Mouse (Mus musculus) heart, embryonic 16.5 days (tissue): ENCODE results near the gene Lck. TPM values are rescaled to one million over a fixed set of nuclear protein-coding genes. Genes with fewer than 3 reads are reported as not detected.

Experiments used
- ATAC-seq: fragments of 200-750 bp; cut with Nextera tagmentation; replicated peaks from 2 replicates; pipeline ENCODE4 v1.8.0; 2017; ENCODE audit warnings: moderate number of reproducible peaks; ENCODE audit not compliant: insufficient read depth, low FRiP score; ENCODE audit errors: extremely low read depth
- H3K27ac ChIP-seq: fragments of 300-500 bp; sonication (generic); 2 replicates; pipeline ENCODE4 v1.5.1; 2014; ENCODE audit warnings: mild to moderate bottlenecking, low read length, control low read depth, moderate library complexity
- H3K27me3 ChIP-seq: fragments of 300-500 bp; sonication (generic); 2 replicates; pipeline ENCODE4 v1.6.1; 2014; ENCODE audit warnings: low read length, mixed read lengths; ENCODE audit not compliant: control insufficient read depth, insufficient read depth
- H3K36me3 ChIP-seq: fragments of 300-500 bp; sonication (generic); 2 replicates; pipeline ENCODE4 v1.6.1; 2014; ENCODE audit not compliant: control insufficient read depth, insufficient read depth
- H3K4me1 ChIP-seq: fragments of 300-500 bp; sonication (generic); 2 replicates; pipeline ENCODE4 v1.6.1; 2014; ENCODE audit warnings: low read length, mixed read lengths; ENCODE audit not compliant: control insufficient read depth, insufficient read depth
- H3K4me2 ChIP-seq: fragments of 300-500 bp; sonication (generic); 2 replicates; pipeline ENCODE4 v1.6.1; 2014; ENCODE audit warnings: low read depth, mild to moderate bottlenecking, control low read depth, low read length
- H3K4me3 ChIP-seq: fragments of 300-500 bp; sonication (generic); 2 replicates; pipeline ENCODE4 v1.5.1; 2014; ENCODE audit warnings: mild to moderate bottlenecking, control low read depth, low read length
- H3K9ac ChIP-seq: fragments of 300-500 bp; sonication (generic); 2 replicates; pipeline ENCODE4 v1.6.1; 2014; ENCODE audit warnings: low read length, control low read depth
- H3K9me3 ChIP-seq: fragments of 300-500 bp; sonication (generic); replicated peaks from 2 replicates; pipeline ENCODE4 v1.6.1; 2016; ENCODE audit warnings: low read length; ENCODE audit not compliant: control insufficient read depth
- WGBS: fragments of 180-500 bp; shearing (Covaris S2); extraction: QIAGEN DNeasy Blood & Tissue Kit; methylation state at CpG from one replicate; pipeline ENCODE4 v1.1.7; 2014; 5-methylcytosine and 5-hydroxymethylcytosine counted together
- microRNA-seq: library from miRNA; unstranded; fragments of <30 nt; microRNA quantifications from one replicate; pipeline ENCODE4, GENCODE M21; 2017
- polyA plus RNA-seq: library from polyadenylated mRNA; unstranded; fragments of >200 nt; fragmentation: Nextera tagmentation; extraction: Ambion mirVana; gene quantifications from 2 replicates; pipeline ENCODE4 v1.2.1, GENCODE M21; 2015

The Lck gene
- polyA plus RNA-seq, 1 experiment from 2014 or later, result 121 TPM

- peak; percentile 90 for ATAC-seq
- peak overlapping the region; percentile 85 for H3K4me2 ChIP-seq
- no peaks in the 10 kb centered on the region for H3K27me3 ChIP-seq
- H3K4me3 ChIP-seq, result peak overlapping the region; percentile 59
- 2% methylated on average over 44 of the region's 49 CpGs for WGBS
- H3K9me3 ChIP-seq, result no peaks in the 10 kb centered on the region
- peak overlapping the region; percentile 94 for H3K27ac ChIP-seq
- no peaks in the 10 kb centered on the region for H3K36me3 ChIP-seq
- peak overlapping the region; percentile 79 for H3K9ac ChIP-seq
- H3K4me1 ChIP-seq, result peaks cover 46% of the 10 kb centered on the region
These were observed 72.6 kb downstream of the Lck start for GRCm38 (mm10) chr4:129500607-129501566.

- Histone ChIP-seq H3K4me2 (peak overlapping the region; percentile 85), H3K9me3 (no peaks in the 10 kb centered on the region), H3K36me3 (no peaks in the 10 kb centered on the region), H3K9ac (peak overlapping the region; percentile 79), H3K27ac (peak overlapping the region; percentile 94), H3K4me1 (peaks cover 48% of the 10 kb centered on the region), H3K27me3 (no peaks in the 10 kb centered on the region), H3K4me3 (peak overlapping the region; percentile 59)
- 79% methylated on average over 8 of the region's 8 CpGs for WGBS
- no peak for ATAC-seq
These were observed 73.4 kb downstream of the Lck start for GRCm38 (mm10) chr4:129500017-129500416.

- no peak for ATAC-seq
- Histone ChIP-seq H3K4me1 (peaks cover 41% of the 10 kb centered on the region), H3K27me3 (no peaks in the 10 kb centered on the region), H3K9me3 (no peaks in the 10 kb centered on the region), H3K4me3 (no peak overlapping the region), H3K27ac (peak overlapping the region; percentile 74), H3K9ac (0 out of 2 replicates have a peak overlapping the region, but pooled peaks have one; percentile 8), H3K36me3 (no peaks in the 10 kb centered on the region), H3K4me2 (no peak overlapping the region)
- 26% methylated on average over 3 of the region's 3 CpGs for WGBS
These were observed 74.5 kb downstream of the Lck start for GRCm38 (mm10) chr4:129498941-129499340.

Small RNA genes lying within 50 kb of the gene (microRNA-seq; reads per million reads assigned to microRNA genes)
- gene Mir8119, result not detected

Other genes with a start within 250 kb of the Lck start
- gene Rbbp4, start 238.3 kb downstream of the Lck start, polyA plus RNA-seq, result 259 and 291 TPM in 2 replicates
- gene Zbtb8os, start 237.9 kb downstream of the Lck start, polyA plus RNA-seq, result 36.9 and 41.7 TPM in 2 replicates
- 10.1 and 11.3 TPM in 2 replicates for gene Zbtb8a, start 195.5 kb downstream of the Lck start, polyA plus RNA-seq
- 6.3 and 7.2 TPM in 2 replicates for gene Zbtb8b, start 132.8 kb downstream of the Lck start, polyA plus RNA-seq
- gene Bsdc1, start 112.1 kb downstream of the Lck start, polyA plus RNA-seq, result 25.0 and 26.2 TPM in 2 replicates
- gene Tssk3, start 82.6 kb downstream of the Lck start, polyA plus RNA-seq, result not detected in 2 replicates
- gene Fam229a, start 82.5 kb downstream of the Lck start, polyA plus RNA-seq, result not detected in 2 replicates
- 262 and 287 TPM in 2 replicates for gene Marcksl1, start 60.1 kb downstream of the Lck start, polyA plus RNA-seq
- gene Hdac1, start 30.9 kb downstream of the Lck start, polyA plus RNA-seq, result 123 and 139 TPM in 2 replicates
- gene Fam167b, start 4.9 kb upstream of the Lck start, polyA plus RNA-seq, result 5.1 and 5.7 TPM in 2 replicates
- gene Eif3i, start 27.0 kb upstream of the Lck start, polyA plus RNA-seq, result 178 and 180 TPM in 2 replicates
- 148 and 152 TPM in 2 replicates for gene Tmem234, start 27.0 kb upstream of the Lck start, polyA plus RNA-seq
- 1.8 and 2.7 TPM in 2 replicates for gene Dcdc2b, start 40.6 kb upstream of the Lck start, polyA plus RNA-seq
- 22.7 and 22.9 TPM in 2 replicates for gene Iqcc, start 45.5 kb upstream of the Lck start, polyA plus RNA-seq
- 50.9 and 55.0 TPM in 2 replicates for gene Ccdc28b, start 50.3 kb upstream of the Lck start, polyA plus RNA-seq
- 47.0 and 48.9 TPM in 2 replicates for gene Txlna, start 67.4 kb upstream of the Lck start, polyA plus RNA-seq
- gene Kpna6, start 99.1 kb upstream of the Lck start, polyA plus RNA-seq, result 16.1 and 18.0 TPM in 2 replicates
- 6.2 and 6.6 TPM in 2 replicates for gene Tmem39b, start 123.2 kb upstream of the Lck start, polyA plus RNA-seq
- 63.4 and 65.8 TPM in 2 replicates for gene Khdrbs1, start 168.7 kb upstream of the Lck start, polyA plus RNA-seq
- gene Ptp4a2, start 237.6 kb upstream of the Lck start, polyA plus RNA-seq, result 352 and 364 TPM in 2 replicates